Mouse (Mus musculus) T-helper 17 cell (primary cell): ENCODE measurements around the gene Lsamp.

Source experiments
- in situ Hi-C, 2 experiments: fragments of 300-600 bp; cut with MboI, MseI; formaldehyde crosslinking; loops; 1 replicate in 1 of 2; 2 replicates in 1 of 2; pipeline ENCODE4 v1.15.1; 2025; ENCODE audit warnings: high pct_unique_total_duplicates in 2 of 2

Lsamp gene

GRCm38 (mm10) chr16:42169447-42170140 is 2185.4 kb downstream of the Lsamp start:
- in situ Hi-C loops, result loop anchor here (5.0 to 25.0 kb wide), 3 partner anchors 907 to 993 kb away; no protein-coding TSS in a partner anchor

GRCm38 (mm10) chr16:42172476-42172875 is 2188.3 kb downstream of the Lsamp start:
- in situ Hi-C loops, result loop anchor here in 1 of 2 experiments (25.0 kb wide), 2 partner anchors 910 to 990 kb away; no protein-coding TSS in a partner anchor

DNA sequence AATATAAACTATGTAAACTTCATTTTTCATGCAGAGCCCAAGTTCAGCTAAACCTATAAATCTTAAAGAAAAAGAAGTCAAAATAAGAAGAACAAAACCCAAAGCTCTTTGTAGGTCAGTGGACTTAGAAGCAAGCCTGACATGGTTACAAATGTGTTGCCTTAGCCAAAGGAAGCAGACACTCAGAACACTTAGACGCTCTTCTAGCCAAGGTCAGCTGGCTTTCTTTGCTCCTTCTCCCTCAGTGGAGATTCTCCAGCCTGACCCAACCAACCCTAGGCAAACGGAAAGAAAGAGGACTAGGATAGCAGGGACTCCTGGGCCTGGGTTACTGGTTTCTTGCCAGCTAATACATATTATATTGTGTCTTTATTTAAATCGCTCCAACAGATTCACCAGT is 2194.7 kb downstream of the Lsamp start:
- in situ Hi-C loops, result loop anchor here (25.0 kb wide), 2 partner anchors 733 to 1233 kb away; no protein-coding TSS in a partner anchor

DNA sequence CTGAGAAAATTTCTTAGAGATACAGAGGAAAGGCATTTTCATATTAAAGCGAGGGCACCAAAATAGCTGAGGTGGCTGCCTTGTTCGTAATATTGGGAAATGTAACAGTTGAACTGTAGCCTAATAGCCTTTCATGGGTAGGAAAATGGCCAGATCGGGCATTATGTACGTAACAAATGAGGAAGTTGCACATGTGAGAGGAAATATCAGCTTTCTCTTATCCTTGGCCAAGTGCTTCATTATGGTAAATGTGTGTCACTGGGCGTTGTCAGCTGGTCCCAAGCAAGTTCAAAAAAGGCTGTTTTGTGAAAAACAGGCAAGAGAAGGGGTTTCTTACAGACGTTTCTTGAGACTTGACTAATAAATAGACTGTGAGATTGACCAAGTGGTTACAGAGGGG is 2195.9 kb downstream of the Lsamp start:
- in situ Hi-C loops, result loop anchor here (5.0 to 25.0 kb wide), 3 partner anchors 47 to 1232 kb away; no protein-coding TSS in a partner anchor

GRCm38 (mm10) chr16:42180473-42180872 is 2196.3 kb downstream of the Lsamp start:
- in situ Hi-C loops, result loop anchor here (5.0 to 25.0 kb wide), 3 partner anchors 47 to 1232 kb away; no protein-coding TSS in a partner anchor

GRCm38 (mm10) chr16:42189431-42190081 is 2205.4 kb downstream of the Lsamp start:
- in situ Hi-C loops, result loop anchor here (25.0 kb wide), 2 partner anchors 723 to 1223 kb away; no protein-coding TSS in a partner anchor

DNA sequence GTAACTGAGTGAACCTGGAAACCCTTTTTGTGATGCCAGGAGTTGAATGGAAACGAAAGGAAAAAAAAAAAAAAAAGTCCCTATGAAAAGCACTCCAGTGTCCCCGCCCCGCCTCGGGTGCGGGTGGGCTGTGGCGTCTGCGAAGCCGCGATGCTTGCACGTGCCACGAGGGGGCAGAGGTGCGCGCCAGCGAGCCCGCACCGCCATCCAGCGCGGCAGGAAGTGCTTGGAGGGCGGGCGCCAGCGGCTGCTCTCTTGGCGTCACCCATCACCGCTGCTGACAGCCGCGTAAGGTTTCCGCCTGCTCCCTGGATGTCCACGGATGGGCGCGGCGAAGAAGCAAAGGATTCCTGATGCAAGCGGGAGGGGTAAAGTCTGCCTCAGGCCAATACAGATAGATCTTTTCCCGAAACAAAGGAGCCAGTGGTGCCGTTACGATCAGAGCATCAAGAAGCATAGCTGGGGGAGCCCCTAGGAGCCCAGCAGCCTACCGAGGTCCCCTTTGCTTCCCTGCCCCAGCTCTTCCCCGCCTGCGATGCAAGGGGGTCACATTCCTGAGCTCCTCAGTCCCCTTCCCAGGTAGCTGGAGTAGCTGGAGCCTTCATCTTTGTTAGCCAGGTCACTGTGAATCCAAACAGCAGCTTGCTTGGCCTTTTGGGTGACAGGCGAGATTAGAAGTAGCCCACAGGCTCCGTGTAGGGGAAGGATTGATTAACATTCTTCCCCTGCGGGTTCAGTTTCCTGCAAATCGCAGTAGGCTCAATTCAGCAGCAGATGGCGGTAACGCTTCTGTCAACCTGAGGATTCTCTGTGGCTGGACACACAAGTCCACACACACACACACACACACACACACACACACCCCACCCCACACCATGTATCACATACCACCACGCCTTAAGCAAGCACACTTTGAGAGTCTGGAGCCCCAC is 2206.2 kb downstream of the Lsamp start:
- in situ Hi-C loops, result loop anchor here (25.0 kb wide), 2 partner anchors 722 to 1222 kb away; no protein-coding TSS in a partner anchor
